Comparison of ENCODE assay signal across 11 mouse cellular contexts in genomic region chr10:40597177-40597576, GRCm38 (mm10). TPM values are rescaled to one million over a fixed set of nuclear protein-coding genes. Genes with fewer than 3 reads are reported as not detected.
DNase-seq lines count a peak whose midpoint lies in the region.
"Had no signal": no experiment of that assay in that cellular context is flagged by ENCODE, and none has a peak within 500 bp of the region (broad histone marks: within the 10 kb centered on the region; RNA-seq: fewer than 3 reads in every experiment).

No protein-coding gene starts in this region.

- peak; percentile 4 to 9 for DNase-seq in heart, postnatal 36 days
- DNase-seq in heart, postnatal 4 days: no peak
- DNase-seq in right cerebral cortex, adult 18-20 months: peak; percentile 47
- no peak for DNase-seq in right cerebral cortex, postnatal 10 days (ENCODE audit: low spot score in 2 of 2)
- peak; percentile 60 for DNase-seq in adrenal gland, postnatal 14 days
- DNase-seq in skeletal muscle tissue, adult 2 months (ENCODE audit: low read depth, low spot score): peak; percentile 10
- DNase-seq in embryo, embryonic 11 days: no peak
- DNase-seq: kidney, adult 18-20 months had no signal

- intact Hi-C loops in heart, postnatal 36 days (cut with DNase I): no loop called here

RNA-seq across cellular contexts. Expression of gene Slc22a16, which starts 27.0 kb away (rescaled TPM):
- total RNA-seq in heart, postnatal 36 days (2021): not detected
- total RNA-seq in heart, postnatal 4 days (2021): not detected
- not detected in 2 replicates for total RNA-seq in adrenal gland, postnatal 14 days (2021)
- total RNA-seq: ES-E14; hematopoietic stem cell, adult 5-6 weeks; layer of hippocampus, adult 8-10 months had no signal

RNA-seq across cellular contexts. Expression of gene Ddo, which starts 32.6 kb away (rescaled TPM):
- 10 to 100 TPM; 34.7 to 38.7 TPM for total RNA-seq in heart, postnatal 36 days (2021)
- total RNA-seq in heart, postnatal 4 days (2021): 10 to 100 TPM; 23.4 to 24.7 TPM
- total RNA-seq in adrenal gland, postnatal 14 days (2021): 22.3 and 25.9 TPM in 2 replicates
- total RNA-seq: ES-E14; hematopoietic stem cell, adult 5-6 weeks had no signal

Comparison
In these comparisons a context has a peak if more than half of its experiments do, and no peak if none do; other contexts are left out.
1. DNase-seq: peak in heart, postnatal 36 days (2 of 2), right cerebral cortex, adult 18-20 months (single experiment), adrenal gland, postnatal 14 days (single experiment) and skeletal muscle tissue, adult 2 months (single experiment); none in heart, postnatal 4 days (single experiment), right cerebral cortex, postnatal 10 days (0 of 2) and embryo, embryonic 11 days (single experiment).